Mouse (Mus musculus) intestine, postnatal 0 days (tissue): ENCODE data around the gene Nek4. TPM values are rescaled to one million over a fixed set of nuclear protein-coding genes. Genes with fewer than 3 reads are reported as not detected.

Experiments used
- ATAC-seq: fragments of 200-750 bp; cut with Nextera tagmentation; 2 replicates; pipeline ENCODE4 v1.8.0; 2017; ENCODE audit warnings: mild to moderate bottlenecking, moderate TSS enrichment, moderate library complexity
- H3K27ac ChIP-seq: fragments of 300-500 bp; sonication (generic); 2 replicates; pipeline ENCODE4 v1.5.1; 2014; ENCODE audit warnings: mild to moderate bottlenecking, low read depth, low read length, moderate library complexity
- H3K27me3 ChIP-seq: fragments of 300-500 bp; sonication (generic); replicated peaks from 2 replicates; pipeline ENCODE4 v1.6.1; 2014; ENCODE audit warnings: low read length, mixed read lengths; ENCODE audit not compliant: control insufficient read depth, insufficient read depth
- H3K36me3 ChIP-seq: fragments of 300-500 bp; sonication (generic); 2 replicates; pipeline ENCODE4 v1.6.1; 2014; ENCODE audit warnings: mild to moderate bottlenecking, moderate library complexity; ENCODE audit not compliant: control insufficient read depth, insufficient read depth
- H3K4me1 ChIP-seq: fragments of 300-500 bp; sonication (generic); replicated peaks from 2 replicates; pipeline ENCODE4 v1.6.1; 2014; ENCODE audit warnings: antibody characterized with exemption, low read length, mixed read lengths; ENCODE audit not compliant: control insufficient read depth, insufficient read depth
- H3K4me2 ChIP-seq: fragments of 300-500 bp; sonication (generic); replicated peaks from 2 replicates; pipeline ENCODE4 v1.6.1; 2014; ENCODE audit warnings: low read depth, mild to moderate bottlenecking, moderate library complexity
- H3K4me3 ChIP-seq: fragments of 300-500 bp; sonication (generic); 2 replicates; pipeline ENCODE4 v1.5.1; 2014; ENCODE audit warnings: low read depth, low read length
- H3K9ac ChIP-seq: fragments of 300-500 bp; sonication (generic); 2 replicates; pipeline ENCODE4 v1.6.1; 2014; ENCODE audit warnings: mild to moderate bottlenecking, low read depth, low read length
- H3K9me3 ChIP-seq: fragments of 300-500 bp; sonication (generic); 2 replicates; pipeline ENCODE4 v1.6.1; 2016; ENCODE audit warnings: mixed run types; ENCODE audit not compliant: control insufficient read depth
- CTCF ChIP-seq: sonication (generic); IDR thresholded peaks from 2 replicates; pipeline ENCODE4 v1.5.1; 2016; ENCODE audit warnings: low read depth, mild to moderate bottlenecking, control low read depth, antibody characterized with exemption, moderate library complexity
- WGBS: fragments of 180-500 bp; shearing (Covaris S2); extraction: QIAGEN DNeasy Blood & Tissue Kit; methylation state at CpG from one replicate; pipeline ENCODE4 v1.1.7; 2014; 5-methylcytosine and 5-hydroxymethylcytosine counted together
- polyA plus RNA-seq: library from polyadenylated mRNA; unstranded; fragments of >200 nt; fragmentation: Nextera tagmentation; extraction: Ambion mirVana; gene quantifications from 2 replicates; pipeline ENCODE4 v1.2.1, GENCODE M21; 2015

Gene Nek4
- polyA plus RNA-seq, 1 experiment from 2014 or later: 2.9 TPM

GRCm38 (mm10) chr14:30944745-30945144 is 6.4 kb upstream of the Nek4 start:
- no peak for ATAC-seq
- no peak overlapping the region for H3K4me3 ChIP-seq
- no peaks in the 10 kb centered on the region for H3K9me3 ChIP-seq
- WGBS: 68% methylated on average over 2 of the region's 2 CpGs
- H3K27me3 ChIP-seq: no peaks in the 10 kb centered on the region
- H3K27ac ChIP-seq: no peak overlapping the region
- no peak for TF ChIP-seq CTCF
- H3K9ac ChIP-seq: no peak overlapping the region
- H3K4me1 ChIP-seq: no peaks in the 10 kb centered on the region
- H3K4me2 ChIP-seq: no peak overlapping the region
- H3K36me3 ChIP-seq: no peaks in the 10 kb centered on the region

DNA sequence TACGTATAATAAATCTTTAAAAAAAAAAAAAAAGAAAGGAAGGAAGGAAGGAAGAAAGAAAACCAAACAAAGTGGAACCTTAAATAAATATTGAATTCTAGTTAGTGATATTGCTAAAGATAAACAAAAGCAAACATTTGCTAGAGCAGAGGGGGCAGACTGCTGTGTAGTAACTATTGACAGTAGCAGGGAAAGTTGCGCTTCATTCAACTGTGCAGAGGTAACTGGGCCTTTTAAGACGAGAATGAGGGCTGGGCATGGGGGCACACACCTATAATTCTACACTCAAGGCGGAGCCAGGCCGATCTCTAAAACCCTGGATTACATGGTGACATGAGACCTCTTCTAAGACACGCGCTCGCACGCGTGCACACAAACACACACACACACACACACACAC is 1.2 kb upstream of the Nek4 start:
- Histone ChIP-seq H3K36me3 (no peaks in the 10 kb centered on the region), H3K4me1 (no peaks in the 10 kb centered on the region), H3K9me3 (no peaks in the 10 kb centered on the region), H3K27ac (no peak overlapping the region), H3K27me3 (no peaks in the 10 kb centered on the region), H3K9ac (no peak overlapping the region), H3K4me3 (no peak overlapping the region), H3K4me2 (no peak overlapping the region)
- 88% methylated on average over 10 of the region's 10 CpGs for WGBS
- no peak for ATAC-seq
- TF ChIP-seq CTCF: no peak

- Histone ChIP-seq H3K4me3 (no peak overlapping the region), H3K27ac (no peak overlapping the region; the same call in 1 of the 2 replicates), H3K9me3 (no peaks in the 10 kb centered on the region), H3K4me2 (no peak overlapping the region), H3K36me3 (no peaks in the 10 kb centered on the region; the same call in none of the 2 replicates), H3K4me1 (no peaks in the 10 kb centered on the region), H3K27me3 (no peaks in the 10 kb centered on the region), H3K9ac (no peak overlapping the region)
- WGBS: 66% methylated on average over 2 of the region's 2 CpGs
- no peak for TF ChIP-seq CTCF
- ATAC-seq: no peak
These were observed 7.3 kb downstream of the Nek4 start for GRCm38 (mm10) chr14:30958517-30958916.

DNA sequence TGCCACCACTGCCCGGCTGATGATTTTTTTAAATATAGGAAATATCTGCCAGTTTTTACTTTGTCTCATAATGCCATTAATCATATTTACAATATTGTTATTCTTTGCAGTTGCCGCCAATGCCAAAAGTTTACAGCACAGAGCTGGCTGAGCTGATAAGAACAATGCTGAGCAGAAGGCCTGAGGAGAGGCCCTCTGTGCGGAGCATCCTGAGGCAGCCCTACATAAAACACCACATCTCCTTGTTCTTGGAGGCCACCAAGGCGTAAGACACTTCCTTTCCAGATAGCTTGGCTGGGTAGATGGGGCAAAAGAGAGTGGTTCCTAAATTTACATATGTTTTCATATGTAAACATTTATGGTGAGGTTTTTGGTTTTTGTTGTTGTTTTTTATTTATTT is 7.9 kb downstream of the Nek4 start:
- no peak for TF ChIP-seq CTCF

DNA sequence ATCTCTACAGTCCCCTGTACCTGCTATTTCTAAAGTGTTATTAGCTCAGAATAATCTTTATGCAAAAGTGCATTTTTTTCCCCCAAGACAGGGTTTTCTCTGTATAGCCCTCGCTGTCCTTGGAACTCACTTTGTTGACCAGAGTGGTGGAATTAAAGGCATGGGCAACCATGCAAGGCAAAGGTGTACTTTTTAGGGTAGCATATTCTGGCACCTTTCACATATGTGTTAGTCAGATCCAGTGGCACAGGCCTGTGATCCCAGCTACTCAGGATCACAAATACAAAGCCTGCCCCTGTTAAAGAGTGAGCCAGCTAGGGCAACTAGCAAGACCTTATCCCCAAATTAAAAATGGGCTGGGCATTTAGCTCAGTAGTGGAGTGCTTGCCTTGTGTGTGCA is 9.2 kb downstream of the Nek4 start:
- H3K4me1 ChIP-seq: no peaks in the 10 kb centered on the region
- no peaks in the 10 kb centered on the region for H3K9me3 ChIP-seq
- no peaks in the 10 kb centered on the region for H3K27me3 ChIP-seq
- no peaks in the 10 kb centered on the region; the same call in none of the 2 replicates for H3K36me3 ChIP-seq
- no peak overlapping the region for H3K4me3 ChIP-seq
- 85% methylated on average over 1 of the region's 1 CpGs for WGBS
- no peak overlapping the region for H3K4me2 ChIP-seq
- no peak for TF ChIP-seq CTCF
- H3K9ac ChIP-seq: no peak overlapping the region
- no peak overlapping the region for H3K27ac ChIP-seq
- ATAC-seq: no peak

More for the DNA sequence above, 7.9 kb downstream of the Nek4 start:
- H3K9me3 ChIP-seq: no peaks in the 10 kb centered on the region
- ATAC-seq: no peak
- no peaks in the 10 kb centered on the region for H3K27me3 ChIP-seq
- H3K4me1 ChIP-seq: no peaks in the 10 kb centered on the region
- no peak overlapping the region for H3K4me3 ChIP-seq
- no peaks in the 10 kb centered on the region; the same call in none of the 2 replicates for H3K36me3 ChIP-seq
- no peak overlapping the region for H3K4me2 ChIP-seq
- WGBS: 92% methylated on average over 4 of the region's 4 CpGs
- no peak overlapping the region for H3K9ac ChIP-seq
- H3K27ac ChIP-seq: no peak overlapping the region

DNA sequence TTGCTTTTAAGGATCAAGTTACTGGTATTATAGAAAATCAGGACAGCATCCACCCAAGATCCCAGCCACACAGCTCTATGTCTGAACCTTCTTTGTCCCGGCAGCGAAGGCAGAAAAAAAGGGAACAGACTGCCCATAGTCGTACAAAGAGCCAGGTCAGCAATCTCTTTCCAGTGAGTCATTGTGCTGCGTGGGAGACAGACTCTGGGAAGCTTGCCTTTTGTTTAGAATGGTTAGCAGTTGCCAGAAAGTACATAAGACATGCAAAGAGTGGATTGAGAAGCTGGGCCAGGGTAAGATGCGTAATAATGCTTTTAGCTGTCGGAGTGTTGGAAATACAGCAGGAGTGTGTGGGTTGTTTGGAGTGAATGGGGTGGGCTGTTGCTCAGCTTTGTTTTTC is 23.0 kb downstream of the Nek4 start:
- H3K4me1 ChIP-seq: no peaks in the 10 kb centered on the region
- no peak for TF ChIP-seq CTCF
- no peak overlapping the region for H3K4me2 ChIP-seq
- H3K9me3 ChIP-seq: no peaks in the 10 kb centered on the region
- no peaks in the 10 kb centered on the region for H3K27me3 ChIP-seq
- no peak overlapping the region for H3K9ac ChIP-seq
- no peak overlapping the region for H3K27ac ChIP-seq
- no peak for ATAC-seq
- 60% methylated on average over 6 of the region's 6 CpGs for WGBS
- peaks cover 27% of the 10 kb centered on the region for H3K36me3 ChIP-seq
- no peak overlapping the region for H3K4me3 ChIP-seq

DNA sequence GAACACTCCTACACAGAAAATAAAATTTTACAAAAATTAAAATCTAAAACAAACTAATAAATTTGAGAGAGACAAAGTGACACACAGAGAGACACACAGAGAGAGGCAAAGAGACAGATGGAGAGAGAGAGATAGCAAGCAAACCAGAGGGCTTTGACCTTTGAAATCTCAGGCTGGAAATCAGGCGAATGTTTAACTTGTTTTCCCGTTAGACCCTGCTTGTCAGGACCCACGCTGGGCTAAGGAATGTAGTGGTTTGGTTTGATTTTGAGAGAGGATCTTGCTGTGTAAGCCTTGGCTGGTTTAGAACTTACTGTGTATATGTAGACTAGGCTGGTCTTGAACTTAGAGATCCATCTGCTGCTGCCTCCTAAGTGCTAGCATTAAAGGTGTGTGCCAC is 25.0 kb downstream of the Nek4 start:
- TF ChIP-seq CTCF: no peak
- Histone ChIP-seq H3K4me2 (no peak overlapping the region), H3K27ac (no peak overlapping the region), H3K36me3 (peaks cover 20% of the 10 kb centered on the region), H3K27me3 (no peaks in the 10 kb centered on the region), H3K9me3 (no peaks in the 10 kb centered on the region), H3K4me3 (no peak overlapping the region), H3K4me1 (no peaks in the 10 kb centered on the region), H3K9ac (no peak overlapping the region)
- no peak for ATAC-seq
- 34% methylated on average over 3 of the region's 3 CpGs for WGBS
